Mouse (Mus musculus) CH12.LX (cell line): Measurements from ENCODE around the gene 9530077C05Rik. TPM values are rescaled to one million over a fixed set of nuclear protein-coding genes. Genes with fewer than 3 reads are reported as not detected.

Experiments
- DNase-seq: peaks from one replicate; pipeline ENCODE4 v3.0.0-alpha.2; 2013; ENCODE audit errors: extremely low read depth
- H3K27ac ChIP-seq: 2 replicates; pipeline ENCODE4 v1.5.1; 2012; ENCODE audit warnings: low read depth, mild to moderate bottlenecking, control low read depth, moderate library complexity; ENCODE audit not compliant: insufficient read depth
- H3K27me3 ChIP-seq: replicated peaks from 2 replicates; pipeline ENCODE3; 2012; ENCODE audit warnings: inconsistent platforms
- H3K36me3 ChIP-seq, 2 experiments: replicated peaks in 1 of 2; 2 replicates each; pipeline versions ENCODE3 to v1.6.1; 2012; ENCODE audit warnings: inconsistent platforms in 1 of 2, low read length in 1 of 2, mild to moderate bottlenecking in 1 of 2, mixed read lengths in 1 of 2, moderate library complexity in 1 of 2; ENCODE audit not compliant: control insufficient read depth in 1 of 2, insufficient read depth in 1 of 2
- H3K4me1 ChIP-seq, 2 experiments: 2 replicates each; pipeline ENCODE4 v1.6.1; 2012; ENCODE audit warnings: inconsistent platforms in 1 of 2, moderate library complexity in 1 of 2; ENCODE audit not compliant: insufficient read depth in 2 of 2, control insufficient read depth in 1 of 2
- H3K4me2 ChIP-seq: 2 replicates; pipeline ENCODE4 v1.6.1; 2012; ENCODE audit warnings: low read depth, mild to moderate bottlenecking, control low read depth; ENCODE audit not compliant: poor library complexity, insufficient read depth, severe bottlenecking
- H3K4me3 ChIP-seq, 3 experiments: fragments of 150-350 bp in 1 of 3; sonication (generic) in 1 of 3; replicated peaks in 1 of 3; 2 replicates each; pipeline versions ENCODE3 to v1.5.1; 2011 to 2012; ENCODE audit warnings: low read depth in 2 of 3, low read length in 2 of 3, mild to moderate bottlenecking in 2 of 3, moderate library complexity in 2 of 3, control low read depth in 1 of 3, improper control_type of control experiment in 1 of 3, inconsistent platforms in 1 of 3, mixed read lengths in 1 of 3; ENCODE audit not compliant: poor library complexity in 1 of 3
- H3K79me2 ChIP-seq: replicated peaks from 2 replicates; pipeline ENCODE4 v1.6.1; 2012; ENCODE audit warnings: mild to moderate bottlenecking, moderate library complexity; ENCODE audit not compliant: control insufficient read depth, poor library complexity, insufficient read depth, severe bottlenecking; ENCODE audit errors: extremely low read depth
- H3K9ac ChIP-seq: 2 replicates; pipeline ENCODE4 v1.6.1; 2012; ENCODE audit warnings: low read depth, mild to moderate bottlenecking, control low read depth, moderate library complexity; ENCODE audit not compliant: insufficient read depth
- H3K9me3 ChIP-seq: replicated peaks from 2 replicates; pipeline ENCODE3; 2012; ENCODE audit warnings: low read length, inconsistent platforms, mixed read lengths
- BHLHE40 ChIP-seq: IDR thresholded peaks from 2 replicates; pipeline ENCODE4 v1.6.1; 2011; ENCODE audit warnings: mild to moderate bottlenecking, low read depth, low read length, improper control_type of control experiment
- CHD1 ChIP-seq: IDR thresholded peaks from 2 replicates; pipeline ENCODE4 v1.6.1; 2012; ENCODE audit warnings: low read depth, low read length, improper control_type of control experiment, inconsistent platforms
- CTCF ChIP-seq, 2 experiments: IDR thresholded peaks in 1 of 2; conservative IDR thresholded peaks in 1 of 2; 2 replicates each; pipeline ENCODE4 v1.5.1; 2011 to 2012; ENCODE audit warnings: low read depth in 2 of 2, low read length in 2 of 2, improper control_type of control experiment in 1 of 2, inconsistent platforms in 1 of 2, mild to moderate bottlenecking in 1 of 2, moderate library complexity in 1 of 2
- ELF1 ChIP-seq: IDR thresholded peaks from 2 replicates; pipeline ENCODE4 v1.6.1; 2014; ENCODE audit warnings: low read depth, mild to moderate bottlenecking, inconsistent platforms, low read length, improper control_type of control experiment
- EP300 ChIP-seq: IDR thresholded peaks from 2 replicates; pipeline ENCODE4 v1.6.1; 2011; ENCODE audit warnings: low read length, improper control_type of control experiment
- ETS1 ChIP-seq: conservative IDR thresholded peaks from 2 replicates; pipeline ENCODE4 v1.6.1; 2012; ENCODE audit warnings: low read depth, mild to moderate bottlenecking, inconsistent platforms, low read length, improper control_type of control experiment, moderate library complexity
- HCFC1 ChIP-seq: IDR thresholded peaks from 2 replicates; pipeline ENCODE4 v1.6.1; 2012; ENCODE audit warnings: low read depth, mild to moderate bottlenecking, inconsistent platforms, low read length, improper control_type of control experiment
- IRF4 ChIP-seq: IDR thresholded peaks from 2 replicates; pipeline ENCODE4 v1.6.1; 2014; ENCODE audit warnings: low read depth, mild to moderate bottlenecking, inconsistent platforms, low read length, improper control_type of control experiment
- JUND ChIP-seq: conservative IDR thresholded peaks from 2 replicates; pipeline ENCODE4 v1.6.1; 2011; ENCODE audit warnings: low read depth, low read length, improper control_type of control experiment
- MAX ChIP-seq: IDR thresholded peaks from 2 replicates; pipeline ENCODE4 v1.6.1; 2011; ENCODE audit warnings: low read length, improper control_type of control experiment
- MAZ ChIP-seq: IDR thresholded peaks from 2 replicates; pipeline ENCODE4 v1.6.1; 2012; ENCODE audit warnings: low read depth, mild to moderate bottlenecking, inconsistent platforms, low read length, improper control_type of control experiment, moderate library complexity
- MEF2A ChIP-seq: IDR thresholded peaks from 2 replicates; pipeline ENCODE4 v1.6.1; 2014; ENCODE audit warnings: low read depth, mild to moderate bottlenecking, inconsistent platforms, low read length, improper control_type of control experiment, borderline replicate concordance
- MXI1 ChIP-seq: IDR thresholded peaks from 2 replicates; pipeline ENCODE4 v1.6.1; 2011; ENCODE audit warnings: mild to moderate bottlenecking, low read depth, low read length, improper control_type of control experiment
- MYC ChIP-seq: IDR thresholded peaks from 2 replicates; pipeline ENCODE4 v1.6.1; 2011; ENCODE audit warnings: low read depth, mild to moderate bottlenecking, improper control_type of control experiment, low read length
- NELFE ChIP-seq: IDR thresholded peaks from 2 replicates; pipeline ENCODE4 v1.6.1; 2011; ENCODE audit warnings: low read depth, low read length, improper control_type of control experiment
- NRF1 ChIP-seq: IDR thresholded peaks from 2 replicates; pipeline ENCODE4 v1.6.1; 2014; ENCODE audit warnings: low read depth, mild to moderate bottlenecking, inconsistent platforms, low read length, improper control_type of control experiment, moderate library complexity
- POLR2A ChIP-seq: IDR thresholded peaks from 2 replicates; pipeline ENCODE4 v1.6.1; 2011; ENCODE audit warnings: low read depth, mild to moderate bottlenecking, improper control_type of control experiment, low read length
- POLR2AphosphoS2 ChIP-seq: IDR thresholded peaks from 2 replicates; pipeline ENCODE4 v1.6.1; 2011; ENCODE audit warnings: low read depth, low read length, improper control_type of control experiment
- RAD21 ChIP-seq: IDR thresholded peaks from 2 replicates; pipeline ENCODE4 v1.6.1; 2011; ENCODE audit warnings: low read depth, mild to moderate bottlenecking, low read length, improper control_type of control experiment, moderate library complexity
- RCOR1 ChIP-seq: conservative IDR thresholded peaks from 2 replicates; pipeline ENCODE4 v1.6.1; 2012; ENCODE audit warnings: low read depth, mild to moderate bottlenecking, inconsistent platforms, low read length, improper control_type of control experiment
- SIN3A ChIP-seq: IDR thresholded peaks from 2 replicates; pipeline ENCODE4 v1.6.1; 2012; ENCODE audit warnings: low read length, improper control_type of control experiment, inconsistent platforms
- SMC3 ChIP-seq: IDR thresholded peaks from 2 replicates; pipeline ENCODE4 v1.6.1; 2011; ENCODE audit warnings: low read depth, low read length, improper control_type of control experiment
- TBP ChIP-seq: conservative IDR thresholded peaks from 2 replicates; pipeline ENCODE4 v1.6.1; 2011; ENCODE audit warnings: low read depth, low read length, improper control_type of control experiment
- TCF12 ChIP-seq: IDR thresholded peaks from 2 replicates; pipeline ENCODE4 v1.6.1; 2014; ENCODE audit warnings: low read depth, mild to moderate bottlenecking, inconsistent platforms, low read length, improper control_type of control experiment
- UBTF ChIP-seq: IDR thresholded peaks from 2 replicates; pipeline ENCODE4 v1.6.1; 2012; ENCODE audit warnings: low read depth, mild to moderate bottlenecking, inconsistent platforms, low read length, improper control_type of control experiment, moderate library complexity
- USF1 ChIP-seq: IDR thresholded peaks from 2 replicates; pipeline ENCODE4 v1.6.1; 2014; ENCODE audit warnings: low read depth, mild to moderate bottlenecking, inconsistent platforms, low read length, improper control_type of control experiment
- USF2 ChIP-seq: conservative IDR thresholded peaks from 2 replicates; pipeline ENCODE4 v1.6.1; 2011; ENCODE audit warnings: low read depth, low read length, improper control_type of control experiment
- ZMIZ1 ChIP-seq: IDR thresholded peaks from 2 replicates; pipeline ENCODE4 v1.6.1; 2012; ENCODE audit warnings: low read depth, mild to moderate bottlenecking, inconsistent platforms, low read length, improper control_type of control experiment
- ZNF384 ChIP-seq: IDR thresholded peaks from 2 replicates; pipeline ENCODE4 v1.6.1; 2012; ENCODE audit warnings: low read depth, low read length, improper control_type of control experiment, inconsistent platforms
- dilution Hi-C: fragments of 300-500 bp; cut with MboI; formaldehyde crosslinking; loops from 2 replicates; pipeline ENCODE4 v1.14.3; 2020; ENCODE audit warnings: low sequenced_read_pairs; ENCODE audit not compliant: extremely low pct_unique_long_range_greater_than_20kb, extremely low pct_ligation_motif_present
- in situ Hi-C: fragments of 300-500 bp; cut with MboI; formaldehyde crosslinking; loops from 3 replicates; pipeline ENCODE4 v1.14.3; 2019; ENCODE audit warnings: low sequenced_read_pairs, low pct_ligation_motif_present, low pct_unique_long_range_greater_than_20kb, mixed read lengths
- polyA plus RNA-seq: library from polyadenylated mRNA; unstranded; fragments of >175 nt; gene quantifications from 2 replicates; pipeline ENCODE4 v1.2.1, GENCODE M21; 2012; ENCODE audit warnings: low read depth; ENCODE audit not compliant: insufficient read length
- total RNA-seq, 2 experiments: library from RNA; depleted of rRNA; stranded (reverse); fragments of 300-350 nt in 1 of 2; fragments of >200 nt in 1 of 2; gene quantifications; 2 replicates each; pipeline ENCODE4 v1.2.3; 2012 to 2014

9530077C05Rik gene
- total and polyA plus RNA-seq, 3 experiments, result 0.71 to 1.4 (median 0.93) TPM

- Histone ChIP-seq H3K9ac (peak within 1 kb of the TSS; percentile 84), H3K9me3 (no peaks in the 10 kb centered on the region)
- peak; percentile 86 for TF ChIP-seq NRF1
- no peak; the same call in 1 of the 2 replicates for TF ChIP-seq CHD1
- TF ChIP-seq MEF2A, result peak; percentile 51; the same call in 1 of the 2 replicates
- TF ChIP-seq ZMIZ1, result peak; percentile 83
- peak; percentile 83; the same call in 1 of the 2 replicates for TF ChIP-seq SIN3A
- TF ChIP-seq JUND, result no peak
- TF ChIP-seq POLR2A, result peak; percentile 95
- TF ChIP-seq IRF4, result 0 out of 2 replicates have a peak, but pooled peaks have one; percentile 32
- peak; percentile 99 for TF ChIP-seq USF1
- TF ChIP-seq MAZ, result no peak
- TF ChIP-seq SMC3, result no peak
- no peak for TF ChIP-seq ETS1
- no peak for TF ChIP-seq EP300
- no peak for TF ChIP-seq CTCF (conservative IDR thresholded peaks at IDR 0.05 in 1 of 2, IDR thresholded peaks at IDR 0.05 in 1 of 2; ENCODE audit: low read depth in 2 of 2, low read length in 2 of 2)
- TF ChIP-seq POLR2AphosphoS2, result peak; percentile 68; the same call in 1 of the 2 replicates
- no peak for TF ChIP-seq ZNF384
- peak; percentile 96 for TF ChIP-seq NELFE
- TF ChIP-seq RAD21, result no peak
- TF ChIP-seq USF2, result peak; percentile 94
- TF ChIP-seq TBP, result peak; percentile 70
- TF ChIP-seq ELF1, result no peak; the same call in 1 of the 2 replicates
- TF ChIP-seq HCFC1, result 0 out of 2 replicates have a peak, but pooled peaks have one; percentile 19
- TF ChIP-seq BHLHE40, result peak; percentile 96
- peak; percentile 91 for TF ChIP-seq MAX
- 0 out of 2 replicates have a peak, but pooled peaks have one; percentile 47 for TF ChIP-seq UBTF
- no peak for TF ChIP-seq MYC
- TF ChIP-seq TCF12, result peak; percentile 69
- no peak for TF ChIP-seq RCOR1
- peak; percentile 25; the same call in 1 of the 2 replicates for TF ChIP-seq MXI1
- TF ChIP-seq, all 38 proteins: peak for 17
- Histone ChIP-seq H3K36me3 (peaks cover 0 to 2% of the 10 kb centered on the region in 2 experiments), H3K4me3 (peak within 1 kb of the TSS; percentile 83 to 95 (median 94)), H3K79me2 (peaks cover 36% of the 10 kb centered on the region), H3K4me1 (peaks cover 0 to 23% of the 10 kb centered on the region in 2 experiments; a peak in 2 of 4 replicates), H3K27ac (peak within 1 kb of the TSS; percentile 90), H3K27me3 (no peaks in the 10 kb centered on the region), H3K4me2 (peak within 1 kb of the TSS; percentile 90)
- dilution Hi-C loops, result no loop called here
- DNase-seq, result peak; percentile 90
- in situ Hi-C loops, result no loop called here
Observed at GRCm38 (mm10) chr9:22389021-22389476, 22.3 kb upstream of the 9530077C05Rik start, which contains the start of gene Anln. Gene Anln, minus strand, starts transcription at chr9:22389188.
